Mouse (Mus musculus) liver, adult 2 months (tissue): ENCODE measurements around the gene Lrsam1.

ENCODE experiments used
- CTCF ChIP-seq: fragments of 200-500 bp; IDR thresholded peaks from 2 replicates; pipeline ENCODE4 v1.5.1; 2011; ENCODE audit warnings: low read depth, low read length, control low read depth
- POLR2A ChIP-seq: fragments of 200-500 bp; IDR thresholded peaks from 2 replicates; pipeline ENCODE4 v1.6.1; 2011; ENCODE audit warnings: low read length, control low read depth; ENCODE audit not compliant: insufficient read depth; ENCODE audit errors: extremely low read depth

- TF ChIP-seq CTCF (no peak), POLR2A (no peak)
These were observed 2.6 kb upstream of the Lrsam1 start for GRCm38 (mm10) chr2:32963981-32964380.
